Mouse (Mus musculus) midbrain, embryonic 10.5 days (tissue): Measurements from ENCODE around the gene Dmrta2. TPM values are rescaled to one million over a fixed set of nuclear protein-coding genes. Genes with fewer than 3 reads are reported as not detected.

Experiments
- DNase-seq: peaks from one replicate; pipeline ENCODE4 v3.0.0-alpha.2; 2017; ENCODE audit warnings: low spot score
- H3K27ac ChIP-seq: fragments of 300-500 bp; sonication (generic); replicated peaks from 2 replicates; pipeline ENCODE4 v1.5.1; 2016; ENCODE audit warnings: mild to moderate bottlenecking
- H3K27me3 ChIP-seq: fragments of 300-500 bp; sonication (generic); 2 replicates; pipeline ENCODE4 v1.6.1; 2016; ENCODE audit warnings: low read depth, mild to moderate bottlenecking; ENCODE audit not compliant: poor library complexity, severe bottlenecking
- H3K36me3 ChIP-seq: fragments of 300-500 bp; sonication (generic); 2 replicates; pipeline ENCODE4 v1.6.1; 2016; ENCODE audit warnings: mild to moderate bottlenecking, moderate library complexity
- H3K4me1 ChIP-seq: fragments of 300-500 bp; sonication (generic); 2 replicates; pipeline ENCODE4 v1.6.1; 2016
- H3K4me3 ChIP-seq: fragments of 300-500 bp; sonication (generic); 2 replicates; pipeline ENCODE4 v1.5.1; 2016; ENCODE audit warnings: mild to moderate bottlenecking, moderate library complexity
- H3K9me3 ChIP-seq: fragments of 300-500 bp; sonication (generic); replicated peaks from 2 replicates; pipeline ENCODE4 v1.6.1; 2016; ENCODE audit warnings: mild to moderate bottlenecking
- WGBS: fragments of 180-500 bp; shearing (Covaris S2); methylation state at CpG from one replicate; pipeline ENCODE4 v1.1.7; 2016; 5-methylcytosine and 5-hydroxymethylcytosine counted together
- polyA plus RNA-seq: library from polyadenylated mRNA; unstranded; fragments of >200 nt; fragmentation: Nextera tagmentation; extraction: Ambion mirVana; gene quantifications from 2 replicates; pipeline ENCODE4 v1.2.1, GENCODE M21; 2016

Dmrta2 gene
- polyA plus RNA-seq, 1 experiment from 2014 or later = 2.4 TPM

DNA sequence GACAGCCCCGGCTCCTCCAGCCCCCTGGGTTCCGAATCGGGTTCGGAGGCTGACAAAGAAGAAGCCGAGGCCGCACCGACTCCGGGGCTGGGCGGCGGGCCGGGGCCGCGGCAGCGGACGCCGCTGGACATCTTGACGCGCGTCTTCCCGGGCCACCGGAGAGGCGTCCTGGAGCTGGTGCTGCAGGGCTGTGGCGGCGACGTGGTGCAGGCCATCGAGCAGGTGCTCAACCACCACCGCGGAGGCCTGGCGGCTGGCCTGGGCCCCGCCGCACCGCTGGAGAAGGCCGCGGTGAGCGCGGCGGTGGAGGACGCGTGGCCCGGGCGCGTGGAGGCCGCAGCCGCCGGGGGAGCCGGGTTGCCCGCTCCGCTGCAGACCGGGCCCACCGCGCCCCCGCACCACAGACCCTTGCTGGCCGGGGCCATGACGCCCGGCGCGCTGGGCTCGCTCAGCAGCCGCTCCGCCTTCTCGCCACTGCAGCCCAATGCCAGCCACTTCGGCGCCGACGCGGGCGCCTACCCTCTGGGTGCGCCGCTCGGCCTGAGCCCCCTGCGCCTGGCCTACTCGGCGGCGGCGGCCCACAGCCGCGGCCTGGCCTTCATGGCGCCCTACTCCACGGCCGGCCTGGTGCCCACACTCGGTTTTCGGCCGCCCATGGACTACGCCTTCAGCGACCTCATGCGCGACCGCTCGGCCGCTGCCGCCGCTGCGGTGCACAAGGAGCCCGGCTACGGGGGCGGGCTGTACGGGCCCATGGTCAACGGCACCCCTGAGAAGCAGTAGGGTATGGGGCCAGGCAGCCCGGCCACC, 4.2 kb downstream of the Dmrta2 start:
- under 1% methylated on average over 91 of the region's 99 CpGs for WGBS
- no peaks in the 10 kb centered on the region for H3K9me3 ChIP-seq
- H3K27ac ChIP-seq = peak overlapping the region; percentile 84
- peak overlapping the region; percentile 63 for H3K4me3 ChIP-seq
- DNase-seq = peak; percentile 66
- peaks cover 68% of the 10 kb centered on the region for H3K4me1 ChIP-seq
- H3K36me3 ChIP-seq = peaks cover 18% of the 10 kb centered on the region
- H3K27me3 ChIP-seq = peaks cover 100% of the 10 kb centered on the region

DNA sequence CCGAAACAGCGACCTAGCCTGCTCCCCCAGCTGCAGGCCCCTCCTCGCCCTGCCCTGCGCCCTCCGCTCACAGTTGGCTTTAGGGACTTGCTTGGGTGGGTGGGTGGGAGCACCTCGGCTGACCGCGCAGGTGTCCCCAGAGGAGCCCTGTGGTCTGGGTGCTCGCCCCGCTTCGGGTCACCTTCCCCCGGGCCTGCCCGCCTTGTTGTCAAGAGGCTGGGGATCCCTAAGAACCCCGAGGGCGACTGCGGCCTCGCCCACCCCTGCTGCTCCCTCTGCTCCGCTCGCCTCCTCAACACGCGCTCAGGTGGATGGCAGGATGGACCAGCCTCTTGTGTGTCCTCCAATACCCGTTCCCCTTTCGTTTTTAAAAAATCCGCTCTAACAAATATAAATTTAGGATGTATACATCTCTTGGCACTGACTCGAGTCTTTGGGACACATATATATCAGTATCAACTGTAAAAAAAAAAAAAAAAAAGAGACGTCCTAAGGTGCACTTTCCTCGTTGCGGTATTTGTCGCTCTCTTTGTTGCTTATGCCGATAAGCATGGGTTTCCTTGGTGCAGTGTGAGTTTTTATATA, 4.9 kb downstream of the Dmrta2 start:
- H3K27ac ChIP-seq = peak overlapping the region; percentile 84
- H3K4me3 ChIP-seq = peak overlapping the region; percentile 63
- 2% methylated on average over 29 of the region's 30 CpGs for WGBS
- H3K4me1 ChIP-seq = peaks cover 62% of the 10 kb centered on the region
- peaks cover 18% of the 10 kb centered on the region for H3K36me3 ChIP-seq
- DNase-seq = peak; percentile 52
- H3K9me3 ChIP-seq = no peaks in the 10 kb centered on the region
- H3K27me3 ChIP-seq = peaks cover 100% of the 10 kb centered on the region

DNA sequence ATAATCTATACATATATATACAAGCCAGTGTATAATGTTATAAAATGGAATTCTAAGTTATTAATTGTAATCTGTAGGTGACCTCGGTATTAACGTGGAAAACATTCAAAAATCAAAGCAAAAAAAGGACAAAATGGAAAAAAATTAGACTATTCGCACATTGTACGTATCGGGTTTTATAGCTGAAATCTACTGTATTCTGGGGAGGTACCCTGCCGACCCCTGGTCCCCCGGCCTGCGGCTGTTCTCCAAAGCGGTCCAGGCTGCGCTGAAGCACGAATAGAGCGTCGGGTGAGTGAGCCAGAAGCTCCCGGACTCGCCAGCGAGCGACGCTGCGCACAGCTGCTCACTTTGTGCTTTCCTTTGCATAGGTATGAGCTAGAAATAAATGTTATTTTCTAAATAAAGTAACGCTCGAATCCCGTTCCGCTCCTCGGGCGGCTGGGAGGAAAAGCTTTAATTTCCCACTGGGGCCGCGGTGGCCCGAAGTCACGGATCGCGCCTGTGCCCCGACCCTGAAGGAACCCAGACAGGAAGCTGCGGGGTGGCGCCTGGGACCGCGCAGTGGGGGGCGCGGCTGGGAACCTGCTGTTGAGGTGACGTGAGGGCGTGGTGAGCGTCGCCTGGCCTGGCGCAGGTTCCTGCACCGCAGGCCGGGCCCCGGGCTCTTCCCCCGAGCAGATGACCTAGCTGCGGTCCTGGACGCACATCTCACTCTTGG, 5.6 kb downstream of the Dmrta2 start:
- no peaks in the 10 kb centered on the region for H3K9me3 ChIP-seq
- peaks cover 18% of the 10 kb centered on the region for H3K36me3 ChIP-seq
- under 1% methylated on average over 49 of the region's 49 CpGs for WGBS
- H3K27ac ChIP-seq = peak overlapping the region; percentile 75
- peaks cover 57% of the 10 kb centered on the region for H3K4me1 ChIP-seq
- H3K4me3 ChIP-seq = peak overlapping the region; percentile 63
- H3K27me3 ChIP-seq = peaks cover 100% of the 10 kb centered on the region
- DNase-seq = peak; percentile 53

DNA sequence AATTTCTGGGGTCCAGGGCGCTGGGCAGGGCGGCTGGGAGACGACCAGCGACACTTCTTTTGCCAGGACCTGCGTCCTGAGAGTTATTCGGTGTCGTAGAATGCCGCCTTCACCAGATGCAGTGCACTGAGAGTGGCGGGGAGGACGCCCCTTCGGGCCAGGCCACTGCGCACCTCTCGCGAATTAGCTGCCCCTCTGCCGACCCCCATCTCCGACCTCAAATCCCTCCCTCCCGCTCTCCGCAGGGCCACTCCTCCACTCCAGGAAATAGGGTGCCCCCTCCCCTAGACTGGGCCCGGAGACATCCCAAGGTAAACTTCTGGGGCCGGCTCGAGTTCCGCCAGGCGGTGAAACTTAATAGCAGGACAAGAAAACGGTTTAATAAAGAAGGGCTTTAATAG, 6.2 kb downstream of the Dmrta2 start:
- Histone ChIP-seq H3K4me1 (peaks cover 54% of the 10 kb centered on the region), H3K36me3 (peaks cover 18% of the 10 kb centered on the region), H3K9me3 (no peaks in the 10 kb centered on the region), H3K27me3 (peaks cover 100% of the 10 kb centered on the region), H3K27ac (peak overlapping the region; percentile 75), H3K4me3 (peak overlapping the region; percentile 63)
- peak; percentile 56 for DNase-seq
- 0% methylated on average over 24 of the region's 24 CpGs for WGBS

GRCm38 (mm10) chr4:109984496-109985423, 6.9 kb downstream of the Dmrta2 start:
- 1% methylated on average over 38 of the region's 38 CpGs for WGBS
- Histone ChIP-seq H3K27me3 (peaks cover 100% of the 10 kb centered on the region), H3K4me1 (peaks cover 51% of the 10 kb centered on the region), H3K36me3 (peaks cover 18% of the 10 kb centered on the region), H3K27ac (peak overlapping the region; percentile 75), H3K9me3 (no peaks in the 10 kb centered on the region), H3K4me3 (peak overlapping the region; percentile 63)
- peak; percentile 59 for DNase-seq

GRCm38 (mm10) chr4:109985424-109986172, 7.7 kb downstream of the Dmrta2 start:
- H3K36me3 ChIP-seq = peaks cover 11% of the 10 kb centered on the region
- no peaks in the 10 kb centered on the region for H3K9me3 ChIP-seq
- DNase-seq = peak; percentile 41
- H3K27ac ChIP-seq = peak overlapping the region; percentile 75
- H3K4me3 ChIP-seq = peak overlapping the region; percentile 63
- WGBS = 4% methylated on average over 16 of the region's 16 CpGs
- peaks cover 43% of the 10 kb centered on the region for H3K4me1 ChIP-seq
- peaks cover 100% of the 10 kb centered on the region for H3K27me3 ChIP-seq

DNA sequence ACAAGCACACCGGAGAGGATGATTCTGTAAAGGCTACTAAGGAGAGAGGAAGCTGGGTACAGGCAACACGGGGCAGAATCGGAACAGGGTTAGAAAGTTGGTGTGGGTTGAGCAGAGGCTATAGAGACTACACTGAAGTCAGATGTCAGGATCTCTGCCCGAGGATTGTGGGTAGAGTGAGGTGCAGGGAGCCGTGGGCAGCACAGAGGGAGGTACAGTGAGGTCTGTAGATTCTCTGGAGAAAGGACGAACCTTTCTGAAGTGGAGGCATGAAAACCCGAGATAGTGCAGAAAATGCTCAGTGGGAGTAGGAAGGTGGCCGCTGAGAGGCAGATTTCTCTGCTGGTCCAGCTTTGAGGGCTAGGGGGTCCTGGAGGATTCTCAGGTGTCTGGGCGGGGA, 8.4 kb downstream of the Dmrta2 start:
- H3K4me1 ChIP-seq = peaks cover 41% of the 10 kb centered on the region
- DNase-seq = no peak
- H3K27ac ChIP-seq = no peak overlapping the region
- peak overlapping the region; percentile 3; the same call in 1 of the 2 replicates for H3K4me3 ChIP-seq
- H3K9me3 ChIP-seq = no peaks in the 10 kb centered on the region
- peaks cover 100% of the 10 kb centered on the region for H3K27me3 ChIP-seq
- H3K36me3 ChIP-seq = peaks cover 11% of the 10 kb centered on the region
- 1% methylated on average over 9 of the region's 9 CpGs for WGBS

DNA sequence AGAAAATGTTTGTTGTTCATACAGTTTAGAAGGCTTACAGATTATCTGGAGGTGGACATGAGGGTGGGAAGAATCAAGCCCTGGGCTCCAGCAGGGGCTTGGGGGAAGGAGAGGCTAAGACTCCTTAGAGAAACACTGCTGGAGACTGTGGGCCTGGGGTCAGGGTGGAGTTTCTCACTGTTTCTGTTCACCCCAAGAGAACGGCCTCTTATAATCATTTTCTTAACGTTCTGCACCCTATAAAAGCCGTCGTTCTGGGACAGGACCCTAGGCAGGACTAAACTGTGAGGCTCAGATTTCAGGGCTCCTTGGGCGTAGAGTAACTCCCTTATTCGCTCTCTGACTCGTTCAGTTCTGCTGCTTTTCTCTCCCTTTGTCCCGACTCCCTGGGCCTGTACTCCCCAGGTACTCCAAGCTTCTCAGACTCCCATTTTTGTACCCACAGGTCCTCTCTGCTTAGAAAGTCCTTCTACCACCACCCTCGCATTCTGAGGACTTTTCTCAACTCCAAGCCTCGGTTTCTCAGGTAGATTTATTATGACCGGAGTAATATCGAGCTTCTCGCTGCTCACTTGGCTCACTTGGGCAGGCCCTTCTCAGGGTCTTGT, 9.0 kb downstream of the Dmrta2 start:
- 3% methylated on average over 13 of the region's 13 CpGs for WGBS
- no peaks in the 10 kb centered on the region for H3K9me3 ChIP-seq
- H3K27me3 ChIP-seq = peaks cover 98% of the 10 kb centered on the region
- peak; percentile 40 for DNase-seq
- peaks cover 6% of the 10 kb centered on the region for H3K36me3 ChIP-seq
- no peak overlapping the region for H3K27ac ChIP-seq
- H3K4me3 ChIP-seq = no peak overlapping the region
- peaks cover 36% of the 10 kb centered on the region for H3K4me1 ChIP-seq

DNA sequence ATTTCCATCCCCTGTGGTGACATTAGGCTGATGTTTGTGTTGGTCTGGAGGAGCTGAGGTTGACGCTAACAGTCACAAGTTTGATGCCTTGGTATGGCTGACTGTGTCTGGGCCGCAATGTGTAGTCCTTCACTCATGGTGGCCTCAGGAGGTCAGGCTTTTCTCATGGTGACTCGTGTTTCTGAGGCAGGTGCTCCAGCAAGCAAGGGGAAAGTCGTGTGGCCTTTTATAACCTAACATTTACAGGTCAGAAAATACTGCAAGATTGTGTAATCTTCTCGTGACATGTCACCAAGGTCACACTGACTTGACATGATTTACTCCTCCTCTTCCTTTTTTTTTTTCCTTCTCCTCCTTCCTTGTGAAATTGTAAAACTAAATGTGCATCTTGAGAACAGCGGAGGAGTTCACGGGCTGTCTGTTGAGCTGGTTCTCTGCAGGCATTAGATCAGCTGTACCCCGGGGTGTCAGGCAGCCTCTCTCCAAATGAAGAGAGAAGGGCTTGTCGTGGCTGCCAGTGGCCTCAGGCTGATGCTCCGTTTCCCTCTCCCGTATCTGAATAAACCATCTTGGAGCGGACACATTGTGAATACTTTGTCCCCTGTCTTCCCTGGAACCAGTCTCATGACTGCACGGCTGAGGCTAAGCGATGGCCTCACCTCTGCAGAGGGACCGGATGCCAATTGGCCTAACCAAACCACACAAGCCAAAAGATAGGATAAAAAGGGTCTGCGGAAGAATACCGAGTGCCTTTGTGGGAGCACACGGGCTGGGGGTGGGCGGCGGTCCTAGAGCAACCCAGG, 9.9 kb downstream of the Dmrta2 start:
- H3K27ac ChIP-seq = no peak overlapping the region
- peaks cover 27% of the 10 kb centered on the region for H3K4me1 ChIP-seq
- H3K9me3 ChIP-seq = no peaks in the 10 kb centered on the region
- WGBS = 1% methylated on average over 20 of the region's 20 CpGs
- DNase-seq = peak; percentile 46
- peaks cover 98% of the 10 kb centered on the region for H3K27me3 ChIP-seq
- H3K36me3 ChIP-seq = no peaks in the 10 kb centered on the region
- H3K4me3 ChIP-seq = no peak overlapping the region

DNA sequence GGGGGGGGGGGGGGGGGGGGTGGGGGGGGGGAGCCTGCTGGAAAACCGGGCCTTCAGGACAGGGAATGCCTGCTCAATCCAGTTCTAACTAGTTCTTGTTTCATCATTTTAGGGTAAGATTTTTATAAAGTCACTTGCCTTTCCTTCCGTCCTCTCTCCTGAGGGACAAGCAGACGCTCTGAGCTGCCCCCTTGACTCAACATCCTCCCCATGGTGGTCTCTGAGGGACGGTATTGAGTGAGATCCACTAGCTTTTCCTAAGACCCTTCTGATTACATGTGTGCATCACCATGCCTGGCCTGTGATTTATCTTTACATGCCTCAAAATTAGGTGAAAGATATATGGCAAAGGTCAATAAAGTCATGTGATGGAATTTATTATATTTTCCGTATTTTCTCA, 10.6 kb downstream of the Dmrta2 start:
- Histone ChIP-seq H3K4me3 (no peak overlapping the region), H3K9me3 (no peaks in the 10 kb centered on the region), H3K36me3 (no peaks in the 10 kb centered on the region), H3K27ac (no peak overlapping the region), H3K4me1 (peaks cover 26% of the 10 kb centered on the region), H3K27me3 (peaks cover 98% of the 10 kb centered on the region)
- DNase-seq = no peak
- WGBS = 19% methylated on average over 4 of the region's 5 CpGs

- H3K4me1 ChIP-seq = peaks cover 18% of the 10 kb centered on the region
- 32% methylated on average over 6 of the region's 6 CpGs for WGBS
These were observed 11.4 kb downstream of the Dmrta2 start for GRCm38 (mm10) chr4:109989213-109989612.

More at GRCm38 (mm10) chr4:109989213-109989612, 11.4 kb downstream of the Dmrta2 start:
- Histone ChIP-seq H3K9me3 (no peaks in the 10 kb centered on the region), H3K27ac (no peak overlapping the region), H3K4me3 (no peak overlapping the region), H3K36me3 (no peaks in the 10 kb centered on the region), H3K27me3 (peaks cover 98% of the 10 kb centered on the region)
- no peak for DNase-seq
